Mouse (Mus musculus): ENCODE data around the gene Traf3.

The Traf3 gene

DNA sequence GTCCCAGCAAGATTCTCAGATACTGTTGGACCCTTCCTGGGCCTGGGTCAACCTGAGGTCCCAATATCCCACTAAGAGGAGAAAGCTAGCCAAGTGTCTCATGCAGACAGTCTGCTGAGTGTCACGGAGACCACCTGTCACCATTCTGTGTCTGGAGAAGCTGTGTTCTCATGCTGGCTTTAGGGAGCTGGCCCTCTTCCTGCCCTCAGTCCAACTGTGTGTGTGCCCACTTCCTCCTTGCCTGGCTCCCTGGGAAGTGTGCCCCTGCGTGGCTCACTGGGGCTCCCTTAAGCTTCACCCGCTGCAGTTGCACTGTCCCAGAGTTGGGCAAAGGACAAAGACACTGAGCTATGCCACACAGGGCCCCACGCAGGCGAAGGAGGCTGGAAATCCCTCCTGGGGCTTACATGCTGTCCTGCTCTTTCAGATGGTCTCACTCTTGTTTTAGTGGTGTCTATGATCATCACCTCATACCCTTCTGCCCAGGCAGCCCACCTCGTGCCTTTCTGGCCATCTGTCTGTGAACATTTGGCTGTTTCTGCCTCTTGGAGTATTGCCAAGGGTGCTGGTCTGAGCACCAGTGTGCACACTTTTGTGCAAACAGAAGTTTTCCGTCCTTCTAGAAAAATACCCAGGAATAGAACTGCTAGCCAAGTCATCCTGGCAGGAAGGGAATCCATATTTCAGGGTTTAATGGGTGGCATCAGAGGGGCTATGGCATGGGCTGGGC, 13.0 kb upstream of the Traf3 start:
- in situ Hi-C loops (cut with MboI; ENCODE audit: unreplicated experiment in 2 of 2): no loop called here

GRCm38 (mm10) chr12:111153946-111154345, 12.2 kb upstream of the Traf3 start:
- in situ Hi-C loops (cut with MboI; ENCODE audit: unreplicated experiment in 2 of 2): no loop called here

DNA sequence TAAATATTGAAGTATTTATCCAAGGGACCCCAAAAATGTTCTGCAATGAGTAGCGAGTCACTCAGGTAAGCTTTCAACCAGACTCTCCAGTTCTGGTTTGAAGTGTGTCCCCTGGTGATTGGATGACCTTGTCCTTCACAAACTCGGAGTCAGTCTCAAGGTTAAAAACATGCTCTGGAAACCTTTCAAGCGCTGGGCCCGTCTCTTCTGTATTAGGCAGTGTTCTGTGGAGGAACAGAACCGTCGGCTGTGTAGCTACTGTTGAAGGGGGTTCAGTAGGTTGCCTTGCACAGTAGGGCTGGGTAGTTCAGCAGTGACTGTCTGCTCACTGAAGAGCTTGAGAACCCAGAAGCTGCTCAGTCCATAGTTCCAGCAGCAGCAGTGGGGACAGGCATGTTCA, 11.5 kb upstream of the Traf3 start:
- in situ Hi-C loops (cut with MboI; ENCODE audit: unreplicated experiment in 2 of 2): no loop called here

DNA sequence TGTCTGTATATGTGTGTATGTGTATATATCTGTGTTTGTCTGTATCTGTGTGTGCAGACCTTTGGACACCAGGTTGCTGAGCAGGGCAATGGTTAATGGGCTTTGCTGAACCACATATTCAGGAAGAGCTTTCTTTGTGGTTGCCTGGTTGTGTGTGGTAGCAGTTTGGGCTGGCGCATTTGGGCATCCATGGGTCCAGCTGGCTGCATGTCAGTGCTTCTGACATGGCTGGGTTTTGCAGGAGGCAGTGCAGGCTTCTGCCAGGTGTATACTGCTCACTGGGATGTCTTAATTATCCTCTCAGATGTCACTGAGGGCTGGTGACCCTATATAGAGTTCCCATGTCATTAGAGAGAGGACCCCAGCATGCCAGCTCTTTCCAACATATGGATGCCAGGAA, 10.4 kb upstream of the Traf3 start:
- in situ Hi-C loops (cut with MboI; ENCODE audit: unreplicated experiment in 2 of 2): no loop called here

- in situ Hi-C loops (cut with MboI; ENCODE audit: unreplicated experiment in 2 of 2): loop anchor here in 1 of 2 experiments (10.0 kb wide), 1 partner anchor 1455 kb away; no protein-coding TSS in a partner anchor
Measured at GRCm38 (mm10) chr12:111159659-111160428, 6.3 kb upstream of the Traf3 start.

DNA sequence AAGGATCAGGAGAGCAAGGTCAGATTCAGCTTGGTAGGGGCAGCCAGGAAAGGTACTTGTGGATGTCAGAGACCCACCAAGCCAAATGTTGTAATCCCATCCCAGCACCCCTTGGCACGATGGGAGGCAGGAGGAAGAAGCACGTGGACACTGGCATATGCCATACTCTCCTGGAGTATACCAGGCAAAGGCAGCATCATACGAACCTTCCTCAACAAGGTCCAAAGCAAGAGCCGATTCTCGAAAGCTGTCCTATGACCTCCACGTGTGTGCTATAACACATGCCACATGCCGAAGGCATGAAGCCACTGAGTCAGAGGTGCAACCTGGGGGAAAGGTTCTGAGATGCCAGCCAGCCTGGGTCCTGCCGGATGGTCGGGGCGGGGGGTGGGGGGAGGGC, 5.3 kb upstream of the Traf3 start:
- in situ Hi-C loops (cut with MboI; ENCODE audit: unreplicated experiment in 2 of 2): loop anchor here in 1 of 2 experiments (10.0 kb wide), 1 partner anchor 1454 kb away; no protein-coding TSS in a partner anchor

GRCm38 (mm10) chr12:111161943-111162311, 4.2 kb upstream of the Traf3 start:
- in situ Hi-C loops (cut with MboI; ENCODE audit: unreplicated experiment in 2 of 2): loop anchor here in 1 of 2 experiments (10.0 kb wide), 1 partner anchor 1453 kb away; no protein-coding TSS in a partner anchor

GRCm38 (mm10) chr12:111162312-111163061, 3.7 kb upstream of the Traf3 start:
- in situ Hi-C loops (cut with MboI; ENCODE audit: unreplicated experiment in 2 of 2): loop anchor here in 1 of 2 experiments (10.0 kb wide), 1 partner anchor 1452 kb away; no protein-coding TSS in a partner anchor

DNA sequence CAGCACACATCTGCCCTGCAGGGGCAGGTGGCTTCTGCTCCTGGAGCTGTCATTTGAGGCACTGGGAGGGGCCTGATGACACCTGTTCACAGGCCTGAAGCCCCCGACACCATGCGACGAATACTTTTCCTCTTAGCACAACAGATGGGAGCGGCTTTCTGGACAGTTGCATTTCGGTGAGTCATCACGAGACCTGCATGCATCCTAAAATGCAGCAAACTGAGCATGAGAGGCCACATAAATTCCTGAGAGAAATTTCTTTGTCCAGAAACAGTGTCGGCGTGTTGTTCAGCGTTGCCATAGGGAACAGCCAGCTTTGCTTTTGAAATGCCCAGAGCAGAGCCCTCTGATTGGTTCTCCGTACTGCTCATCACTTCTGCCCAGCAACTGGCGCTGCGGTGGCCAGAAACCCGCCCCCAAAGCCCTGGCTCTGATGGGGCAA, 1.8 kb upstream of the Traf3 start:
- in situ Hi-C loops (cut with MboI; ENCODE audit: unreplicated experiment in 2 of 2): loop anchor here in 1 of 2 experiments (10.0 kb wide), 1 partner anchor 1450 kb away; no protein-coding TSS in a partner anchor

GRCm38 (mm10) chr12:111165146-111165812, 891 bp upstream of the Traf3 start:
- in situ Hi-C loops (cut with MboI; ENCODE audit: unreplicated experiment in 2 of 2): loop anchor here in 1 of 2 experiments (10.0 kb wide), 1 partner anchor 1450 kb away; no protein-coding TSS in a partner anchor

DNA sequence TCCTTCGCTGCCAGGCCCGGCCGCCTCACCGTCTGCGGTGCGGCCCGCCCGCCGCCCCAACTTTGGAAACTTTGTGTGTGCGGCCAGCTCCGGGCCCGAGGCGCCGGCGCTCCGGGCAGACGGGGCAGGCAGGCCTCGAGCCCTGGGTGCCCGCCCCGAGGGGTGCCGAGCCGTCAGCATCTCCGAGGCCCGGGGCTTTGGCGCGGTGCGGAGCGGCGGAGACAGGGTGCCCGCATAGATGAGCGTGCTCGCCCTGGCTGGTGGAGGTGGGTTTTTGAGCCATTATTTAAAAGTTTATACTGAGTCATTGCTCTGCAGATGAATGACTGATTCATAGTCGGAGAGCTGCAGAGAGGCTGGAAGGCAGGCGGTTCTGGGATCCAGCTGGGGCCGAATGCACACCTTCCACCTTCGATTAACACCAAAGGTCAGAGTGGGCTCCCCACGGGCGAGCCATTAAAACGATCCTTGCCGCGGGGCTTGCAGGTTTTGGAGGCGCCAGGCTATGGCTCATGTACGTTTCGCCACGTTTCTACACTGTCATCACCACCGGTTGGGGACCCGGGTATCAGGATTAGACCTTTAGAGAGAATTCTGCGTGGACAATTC, 615 bp downstream of the Traf3 start:
- in situ Hi-C loops (cut with MboI; ENCODE audit: unreplicated experiment in 2 of 2): loop anchor here in 1 of 2 experiments (10.0 kb wide), 1 partner anchor 1448 kb away; no protein-coding TSS in a partner anchor

- in situ Hi-C loops (cut with MboI; ENCODE audit: unreplicated experiment in 2 of 2): loop anchor here in 1 of 2 experiments (10.0 kb wide), 1 partner anchor 1446 kb away; no protein-coding TSS in a partner anchor
Measured at GRCm38 (mm10) chr12:111168891-111169290, 2.7 kb downstream of the Traf3 start.

GRCm38 (mm10) chr12:111178772-111179171, 12.6 kb downstream of the Traf3 start:
- in situ Hi-C loops (cut with MboI; ENCODE audit: unreplicated experiment in 2 of 2): no loop called here

- in situ Hi-C loops (cut with MboI; ENCODE audit: unreplicated experiment in 2 of 2): no loop called here
Measured at GRCm38 (mm10) chr12:111181848-111182247, 15.7 kb downstream of the Traf3 start.

DNA sequence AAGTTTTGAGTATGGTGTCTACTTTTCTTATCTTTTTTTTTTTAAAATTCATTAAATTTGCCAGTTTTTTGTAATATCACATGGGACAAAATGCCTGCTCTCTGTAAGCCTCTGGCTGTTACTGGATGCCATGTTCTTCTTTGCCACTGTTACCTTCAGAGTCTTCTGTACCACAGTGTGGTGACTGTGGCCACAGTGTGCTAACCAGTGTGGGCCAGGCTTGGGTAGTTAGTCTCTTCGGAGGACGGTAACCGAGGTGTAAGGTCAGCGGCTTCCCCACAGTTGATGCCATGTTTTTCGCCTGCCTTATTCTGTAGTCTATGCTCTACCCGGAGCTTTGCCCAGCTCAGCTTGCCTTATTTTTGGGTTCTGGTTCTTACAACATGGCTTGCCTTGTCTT, 16.2 kb downstream of the Traf3 start:
- in situ Hi-C loops (cut with MboI; ENCODE audit: unreplicated experiment in 2 of 2): no loop called here

GRCm38 (mm10) chr12:111184476-111184875, 18.3 kb downstream of the Traf3 start, which contains the start of gene 4930595D18Rik:
TSS of gene 4930595D18Rik (minus strand) at chr12:111184491.
- in situ Hi-C loops (cut with MboI; ENCODE audit: unreplicated experiment in 2 of 2): no loop called here

GRCm38 (mm10) chr12:111186986-111187385, 20.8 kb downstream of the Traf3 start:
- in situ Hi-C loops (cut with MboI; ENCODE audit: unreplicated experiment in 2 of 2): no loop called here

DNA sequence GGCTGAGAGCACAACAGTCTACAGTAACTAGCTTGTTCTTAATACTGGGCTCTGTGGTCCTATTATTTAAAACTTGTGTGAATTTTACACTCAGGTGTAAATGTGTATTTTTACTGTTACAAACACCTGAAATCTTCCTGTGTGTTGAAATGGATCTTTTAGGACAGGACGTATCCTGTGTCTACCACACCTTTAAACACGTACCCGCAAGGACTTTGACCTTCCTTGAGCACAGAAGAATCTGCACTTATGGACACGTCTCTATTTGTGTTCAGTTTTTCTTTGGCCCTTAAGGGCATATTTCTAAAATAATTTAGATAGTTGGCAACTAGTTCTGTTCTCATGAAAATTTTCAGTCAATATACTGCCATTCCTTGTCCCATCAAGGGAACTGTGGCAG, 22.1 kb downstream of the Traf3 start:
- in situ Hi-C loops (cut with MboI; ENCODE audit: unreplicated experiment in 2 of 2): no loop called here

DNA sequence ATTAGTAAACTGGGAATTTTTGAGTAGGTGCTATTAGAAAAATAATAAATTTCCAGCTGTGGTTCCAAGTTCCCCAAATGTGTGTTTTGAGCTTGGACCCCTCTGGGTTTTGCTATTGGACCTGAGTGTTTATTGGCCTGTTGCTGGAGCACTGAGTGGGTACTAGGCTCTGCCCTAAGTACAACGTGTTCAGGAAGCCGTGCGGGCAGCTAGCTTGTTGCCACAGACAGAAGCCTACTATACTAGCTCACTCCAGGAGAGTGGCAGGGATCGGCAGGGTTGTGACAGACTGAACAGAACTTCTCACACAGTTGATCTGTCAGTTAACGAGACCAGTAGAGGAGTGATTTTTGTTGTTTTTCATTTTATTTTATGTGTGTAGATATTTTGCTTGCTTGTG, 24.2 kb downstream of the Traf3 start:
- in situ Hi-C loops (cut with MboI; ENCODE audit: unreplicated experiment in 2 of 2): no loop called here
